Mouse (Mus musculus) left cerebral cortex, adult 2 months (tissue): ENCODE data around the gene Tamm41. TPM values are rescaled to one million over a fixed set of nuclear protein-coding genes. Genes with fewer than 3 reads are reported as not detected.

Experiments
- DNase-seq, 2 experiments: peaks; one replicate each; pipeline ENCODE4 v3.0.0; 2021 to 2022; ENCODE audit warnings: low spot score in 2 of 2, mixed read lengths in 1 of 2; ENCODE audit errors: extremely low spot score in 1 of 2
- H3K27ac ChIP-seq: fragments of 200-600 bp; 2 replicates; pipeline ENCODE4 v1.8.1; 2022
- H3K4me3 ChIP-seq: fragments of 200-600 bp; 2 replicates; pipeline ENCODE4 v1.8.1; 2022
- CTCF ChIP-seq: fragments of 200-600 bp; IDR thresholded peaks from 2 replicates; pipeline ENCODE4 v1.8.1; 2022; ENCODE audit warnings: antibody characterized with exemption, mild to moderate bottlenecking, moderate library complexity
- intact Hi-C: fragments of 180-260 bp; cut with DNase I; formaldehyde crosslinking; loops from one replicate; pipeline ENCODE4 v1.15.1; 2025
- total RNA-seq, 2 experiments: library from RNA; stranded (reverse); gene quantifications; 2 replicates each; pipeline ENCODE4 v1.2.3; 2021

Gene Tamm41
- total RNA-seq, 2 experiments from 2014 or later = 19.7 to 20.0 TPM

DNA sequence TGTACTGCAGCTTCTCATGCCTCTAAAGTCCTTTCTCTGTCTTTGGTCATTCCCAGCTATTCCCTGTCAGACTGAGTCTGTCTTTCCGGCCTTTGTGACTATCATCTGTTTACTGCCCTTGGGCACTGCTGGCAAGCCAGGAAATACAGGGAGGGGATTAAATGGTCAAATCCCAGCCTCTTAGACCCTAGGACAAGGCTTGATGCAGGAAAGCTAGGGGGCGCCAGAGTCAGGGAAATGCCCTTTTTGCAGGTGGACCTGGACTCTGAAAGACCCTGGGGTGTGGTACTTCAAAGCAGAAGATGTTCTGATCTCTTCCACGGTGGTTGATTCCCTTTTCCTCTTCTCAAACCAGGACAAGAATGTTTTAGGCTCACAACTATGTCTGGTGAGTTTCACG, 11.3 kb upstream of the Tamm41 start:
- peak; percentile 41 to 59 for DNase-seq
- intact Hi-C loops = loop anchor here (1.0 to 2.0 kb wide), 3 partner anchors 178 to 490 kb away; partner anchors contain the start of gene Gm17482
- peak; percentile 71 for TF ChIP-seq CTCF
- Histone ChIP-seq H3K4me3 (no peak overlapping the region), H3K27ac (no peak overlapping the region)

DNA sequence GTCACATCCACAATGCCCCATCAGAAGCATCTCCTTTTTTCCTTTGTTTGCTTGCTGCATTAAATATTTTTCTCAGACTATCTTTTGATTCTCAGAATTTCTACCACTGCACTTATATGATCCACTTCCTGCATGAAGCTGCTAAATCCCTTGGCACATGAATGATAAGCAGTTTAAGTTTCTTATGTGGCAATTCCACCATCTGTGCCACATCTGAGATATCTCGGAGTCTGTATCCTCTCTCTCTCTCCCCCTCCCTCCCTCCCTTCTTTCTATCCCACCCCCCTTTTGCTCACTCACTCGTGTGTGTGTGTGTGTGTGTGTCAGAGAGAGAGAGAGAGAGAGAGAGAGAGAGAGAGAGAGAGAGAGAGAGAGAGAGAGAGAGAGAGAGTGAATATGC, 10.1 kb upstream of the Tamm41 start:
- intact Hi-C loops = loop anchor here (2.0 kb wide), 2 partner anchors 179 to 491 kb away; partner anchors contain the start of gene Gm17482
- no peak overlapping the region for H3K27ac ChIP-seq
- DNase-seq = no peak
- TF ChIP-seq CTCF = no peak
- no peak overlapping the region for H3K4me3 ChIP-seq

DNA sequence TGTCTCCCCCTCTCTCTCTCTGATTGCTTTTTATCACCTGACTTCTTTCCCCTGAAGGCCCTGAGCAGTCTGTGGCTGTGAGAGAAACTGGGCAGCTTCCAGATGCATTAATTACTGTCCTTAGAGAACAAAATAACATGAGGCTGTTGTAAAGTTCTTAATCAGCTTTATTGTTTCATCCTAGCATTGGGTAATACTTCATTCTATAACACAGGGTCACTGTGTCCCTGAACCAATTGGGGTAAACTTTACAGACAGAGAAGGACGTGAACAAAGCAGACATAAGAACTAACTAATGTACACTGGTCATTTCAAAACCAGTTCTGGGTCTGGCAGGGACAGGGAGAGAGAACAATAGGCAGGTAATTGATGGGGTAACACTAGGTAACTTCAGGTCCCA, 8.4 kb upstream of the Tamm41 start:
- DNase-seq = no peak
- Histone ChIP-seq H3K27ac (no peak overlapping the region), H3K4me3 (no peak overlapping the region)
- no peak for TF ChIP-seq CTCF
- intact Hi-C loops = no loop called here

DNA sequence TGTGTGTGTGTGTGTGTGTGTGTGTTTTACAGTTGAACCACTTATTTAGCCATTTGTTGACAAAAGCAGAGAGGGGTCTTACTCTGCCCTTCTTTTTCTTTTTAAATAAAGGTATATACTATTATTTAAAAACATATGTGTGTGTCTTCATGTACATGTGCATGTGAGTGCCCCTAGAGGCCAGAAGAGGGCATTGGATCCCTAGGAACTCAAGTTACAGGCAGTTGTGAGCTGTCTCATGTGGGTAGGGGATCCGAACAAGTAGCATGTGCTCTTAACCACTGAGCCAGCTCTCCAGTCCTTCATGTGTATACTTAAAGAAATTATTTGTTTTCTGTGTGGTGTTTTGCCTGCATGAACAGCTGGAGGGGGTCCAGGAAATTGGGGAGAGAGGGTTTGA, 7.0 kb upstream of the Tamm41 start:
- Histone ChIP-seq H3K4me3 (no peak overlapping the region), H3K27ac (no peak overlapping the region)
- intact Hi-C loops = no loop called here
- DNase-seq = no peak
- peak; percentile 50 for TF ChIP-seq CTCF

DNA sequence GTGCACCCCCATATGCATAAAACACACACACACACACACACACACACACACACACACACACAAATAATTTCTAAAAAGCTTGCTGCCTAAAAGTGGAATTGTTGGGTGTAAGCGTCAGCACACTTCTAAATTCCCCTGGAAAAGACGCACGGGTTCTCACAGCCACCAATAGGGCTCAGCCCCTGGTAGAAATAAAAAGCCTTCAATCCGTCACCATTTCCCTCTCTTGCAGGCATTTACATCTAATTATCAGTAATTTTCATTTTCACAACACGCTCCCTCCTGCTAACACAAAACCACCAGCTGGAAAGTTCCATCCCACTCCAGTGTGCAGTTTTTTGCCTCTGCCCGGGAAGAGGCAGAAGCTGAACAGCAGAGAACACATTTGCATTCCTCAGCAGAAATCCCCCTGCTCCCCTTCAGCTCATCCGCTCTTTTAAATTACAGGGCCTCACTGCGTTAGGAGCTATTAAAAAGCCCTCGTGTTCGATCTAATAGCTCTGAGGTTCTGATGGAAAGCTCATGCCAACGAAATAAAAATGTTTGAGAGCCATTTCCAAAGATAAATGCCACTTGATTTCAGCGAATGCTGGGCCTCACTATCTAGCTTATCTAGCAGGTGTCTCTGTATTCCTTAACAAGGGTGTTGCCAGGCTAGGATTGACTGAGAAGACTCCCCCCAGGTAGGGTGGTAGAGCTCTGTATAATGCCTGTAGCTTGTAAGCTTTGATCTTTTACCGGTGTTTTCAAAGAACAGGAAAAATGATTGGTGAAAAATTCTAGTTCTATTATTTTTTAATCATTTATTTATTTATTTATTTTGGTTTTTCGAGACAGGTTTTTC, 6.2 kb upstream of the Tamm41 start:
- intact Hi-C loops = no loop called here
- peak in 1 of 2 experiments; percentile 34 for DNase-seq
- Histone ChIP-seq H3K27ac (no peak overlapping the region), H3K4me3 (no peak overlapping the region)
- no peak for TF ChIP-seq CTCF

DNA sequence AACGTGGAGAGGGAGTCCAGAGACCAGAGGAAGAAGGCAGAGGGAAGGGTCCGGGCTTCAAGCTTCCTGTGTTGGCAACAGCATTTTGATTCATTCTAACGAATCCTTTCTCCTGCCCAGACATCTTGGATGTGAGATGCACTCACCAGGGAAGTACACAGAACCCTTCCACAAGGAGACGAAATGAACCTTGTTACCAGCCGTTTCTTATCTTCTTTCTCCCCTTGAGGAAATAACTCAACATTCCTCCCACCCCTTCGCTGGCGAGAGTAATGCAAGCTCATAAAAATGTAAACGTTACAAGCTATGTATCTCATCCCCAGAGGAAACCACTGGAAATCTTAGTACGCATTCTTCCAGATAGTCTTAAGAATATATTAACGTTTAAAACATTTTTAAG, 4.9 kb upstream of the Tamm41 start:
- intact Hi-C loops = no loop called here

DNA sequence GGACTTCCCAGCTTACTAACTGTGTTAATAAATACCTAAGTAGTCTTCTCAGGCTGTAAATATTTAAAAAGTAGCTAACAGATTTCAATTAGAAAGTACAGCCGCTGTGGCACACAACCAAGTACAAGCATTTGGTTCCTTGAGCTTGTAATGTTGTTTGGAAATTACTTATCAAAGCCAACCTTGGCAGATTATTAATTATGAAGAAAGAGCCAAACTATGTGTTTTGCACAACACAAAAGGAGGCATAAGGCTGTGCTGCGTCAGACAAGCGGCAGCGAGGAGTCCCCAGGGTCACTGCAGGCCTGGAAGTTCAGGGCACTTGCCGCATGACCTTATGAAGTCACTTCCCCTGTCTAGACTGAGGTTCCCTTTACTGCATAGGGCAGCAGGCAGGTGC, 4.2 kb downstream of the Tamm41 start:
- no peak for TF ChIP-seq CTCF
- no peak for DNase-seq
- Histone ChIP-seq H3K4me3 (no peak overlapping the region), H3K27ac (no peak overlapping the region)
- intact Hi-C loops = no loop called here

More for the DNA sequence above, 4.9 kb upstream of the Tamm41 start:
- Histone ChIP-seq H3K4me3 (no peak overlapping the region), H3K27ac (no peak overlapping the region)
- TF ChIP-seq CTCF = no peak
- DNase-seq = no peak

DNA sequence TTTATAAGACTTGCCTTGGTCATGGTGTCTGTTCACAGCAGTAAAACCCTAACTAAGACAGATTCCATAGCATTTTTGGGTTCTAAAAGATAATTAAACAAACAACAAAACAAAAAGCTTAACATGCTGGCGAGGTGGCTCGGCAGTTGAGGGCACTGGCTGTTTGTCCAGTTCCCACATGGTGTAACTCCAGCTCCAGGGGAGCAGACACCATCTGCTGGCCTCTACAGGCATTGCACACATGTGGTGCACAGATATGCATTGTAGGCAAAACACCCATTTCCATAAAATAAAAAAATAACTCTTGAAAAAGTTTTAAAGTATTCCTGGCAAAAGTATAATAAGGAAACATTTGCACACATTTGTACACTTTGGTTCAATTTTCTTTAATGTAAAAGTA, 7.6 kb downstream of the Tamm41 start:
- TF ChIP-seq CTCF = peak; percentile 41
- intact Hi-C loops = no loop called here
- Histone ChIP-seq H3K4me3 (no peak overlapping the region), H3K27ac (no peak overlapping the region)
- no peak for DNase-seq

DNA sequence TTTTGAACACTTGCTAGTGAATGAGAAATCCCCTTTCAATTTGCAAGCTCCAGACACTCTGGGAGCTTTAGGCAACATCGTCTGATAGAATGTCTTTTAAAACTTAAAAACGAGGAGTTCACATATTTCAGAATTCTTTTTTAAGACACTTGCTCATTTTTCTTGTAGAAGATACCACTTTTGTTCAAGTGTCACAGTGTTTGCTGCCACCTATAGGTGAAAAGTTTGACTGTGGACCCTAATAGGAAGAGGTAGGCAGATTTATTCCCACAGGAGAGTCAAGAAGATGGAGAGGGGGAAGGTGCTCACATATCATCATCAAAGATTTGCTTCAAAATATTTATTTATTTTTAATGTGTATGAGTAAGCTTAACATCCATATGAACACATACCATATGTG, 8.4 kb downstream of the Tamm41 start:
- H3K4me3 ChIP-seq = no peak overlapping the region
- DNase-seq = peak; percentile 30 to 37
- TF ChIP-seq CTCF = peak; percentile 77
- no peak overlapping the region for H3K27ac ChIP-seq
- intact Hi-C loops = loop anchor here (1.0 to 5.0 kb wide), 2 partner anchors 100 to 307 kb away; no protein-coding TSS in a partner anchor

DNA sequence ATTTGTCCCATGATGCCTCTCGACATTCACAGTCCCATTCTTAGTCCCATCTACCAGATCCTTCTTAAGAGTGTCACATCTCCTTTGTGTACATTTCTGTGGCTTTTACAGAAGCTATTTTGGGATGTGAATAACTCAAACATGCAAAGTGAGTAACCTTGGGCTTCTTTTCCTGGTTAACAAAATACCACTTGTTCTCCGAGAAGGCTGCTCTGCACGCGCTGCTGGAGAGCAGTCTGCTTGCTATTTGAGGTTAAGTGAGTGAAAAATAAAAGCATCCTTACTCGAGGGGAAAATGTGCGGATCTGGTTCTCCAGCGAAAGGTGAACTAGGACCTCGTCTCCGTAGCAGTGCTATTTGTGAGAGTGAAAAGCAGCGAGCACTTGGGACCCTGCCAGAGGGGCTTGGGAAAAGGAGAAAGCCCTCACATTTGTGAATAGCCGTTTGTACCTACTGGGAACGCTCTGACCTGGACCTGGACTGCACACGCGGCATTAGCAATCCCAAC, 10.1 kb downstream of the Tamm41 start:
- no peak overlapping the region for H3K27ac ChIP-seq
- no peak for TF ChIP-seq CTCF
- intact Hi-C loops = loop anchor here (5.0 kb wide), 1 partner anchor 305 kb away; no protein-coding TSS in a partner anchor
- DNase-seq = no peak
- no peak overlapping the region for H3K4me3 ChIP-seq

DNA sequence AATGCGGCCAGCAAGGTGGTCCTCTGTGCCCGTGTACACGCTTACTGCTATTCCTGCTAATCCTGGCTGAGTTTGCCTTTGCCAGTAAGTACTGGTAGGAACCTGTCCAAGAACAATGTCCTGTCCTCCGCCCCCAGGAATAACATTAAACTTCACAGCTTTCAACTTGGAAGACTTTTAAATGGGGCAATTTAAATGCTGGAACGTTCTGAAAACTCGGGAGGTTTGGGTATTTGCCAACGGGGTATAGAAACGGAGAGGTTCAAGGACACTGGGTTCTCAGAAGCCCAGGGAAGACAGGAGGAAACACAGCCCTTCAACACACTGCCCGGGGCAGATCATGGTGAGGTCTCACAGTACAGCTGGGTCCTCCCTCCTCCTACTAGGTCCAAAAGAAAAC, 14.8 kb downstream of the Tamm41 start:
- no peak for TF ChIP-seq CTCF
- no peak for DNase-seq
- intact Hi-C loops = no loop called here
- no peak overlapping the region for H3K27ac ChIP-seq
- no peak overlapping the region for H3K4me3 ChIP-seq

DNA sequence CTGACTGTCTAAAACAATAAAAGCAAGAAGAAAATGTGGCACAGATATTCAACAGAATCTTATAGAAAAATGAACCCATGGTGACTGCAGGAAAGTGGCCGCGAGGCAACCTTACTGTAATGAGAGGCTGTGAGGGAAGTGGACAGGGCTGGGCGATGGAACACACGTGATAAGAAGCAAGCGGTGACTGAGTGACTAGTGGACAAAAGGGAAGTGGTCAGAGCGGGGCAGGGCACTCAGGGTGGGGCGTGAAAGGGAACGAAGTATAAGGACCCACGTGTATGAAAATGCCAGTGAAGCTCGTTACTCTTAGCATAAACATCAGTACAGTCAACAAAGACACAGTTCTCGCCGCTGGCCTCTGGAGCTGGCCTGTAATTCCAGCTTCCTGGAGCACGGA, 22.2 kb downstream of the Tamm41 start:
- no peak for TF ChIP-seq CTCF
- no peak overlapping the region for H3K27ac ChIP-seq
- no peak overlapping the region for H3K4me3 ChIP-seq
- intact Hi-C loops = no loop called here
- no peak for DNase-seq
